Mouse (Mus musculus): Measurements from ENCODE around the gene 1700012B07Rik. TPM values are rescaled to one million over a fixed set of nuclear protein-coding genes. Genes with fewer than 3 reads are reported as not detected.

1700012B07Rik gene
- polyA plus RNA-seq, 1 experiment from 2014 or later: not detected

- ATAC-seq (no peak), DNase-seq (ENCODE audit: low read depth, low spot score) (no peak)
- in situ Hi-C loops (cut with MboI; ENCODE audit: low pct_unique_long_range_greater_than_20kb): no loop called here
- H3K27me3 ChIP-seq: peaks cover 10% of the 10 kb centered on the region
- POLR2A ChIA-PET: no interaction called here
- CTCF ChIA-PET: no interaction called here
- no peak for TF ChIP-seq CTCF (IDR thresholded peaks at IDR 0.05)
Measured at GRCm38 (mm10) chr11:109758616-109759215, 69.1 kb downstream of the 1700012B07Rik start.

- peaks cover 13% of the 10 kb centered on the region for H3K27me3 ChIP-seq
- no peak for ATAC-seq
- TF ChIP-seq CTCF (IDR thresholded peaks at IDR 0.05): no peak
- ChIA-PET CTCF (no interaction called here), POLR2A (no interaction called here)
- DNase-seq (ENCODE audit: low read depth, low spot score): no peak
- in situ Hi-C loops (cut with MboI; ENCODE audit: low pct_unique_long_range_greater_than_20kb): no loop called here
Measured at GRCm38 (mm10) chr11:109754105-109754602, 73.7 kb downstream of the 1700012B07Rik start.

- no peak for DNase-seq (ENCODE audit: low read depth, low spot score)
- POLR2A ChIA-PET: no interaction called here
Measured at GRCm38 (mm10) chr11:109751636-109752603, 75.9 kb downstream of the 1700012B07Rik start.

GRCm38 (mm10) chr11:109745210-109745609, 82.6 kb downstream of the 1700012B07Rik start:
- peaks cover 5% of the 10 kb centered on the region for H3K27me3 ChIP-seq
- DNase-seq (ENCODE audit: low read depth, low spot score) (no peak), ATAC-seq (no peak)
- TF ChIP-seq CTCF (IDR thresholded peaks at IDR 0.05): no peak
- in situ Hi-C loops (cut with MboI; ENCODE audit: low pct_unique_long_range_greater_than_20kb): no loop called here
- CTCF ChIA-PET: no interaction called here
- POLR2A ChIA-PET: no interaction called here

More at GRCm38 (mm10) chr11:109751636-109752603, 75.9 kb downstream of the 1700012B07Rik start:
- CTCF ChIA-PET: no interaction called here
- in situ Hi-C loops (cut with MboI; ENCODE audit: low pct_unique_long_range_greater_than_20kb): no loop called here
- H3K27me3 ChIP-seq: peaks cover 13% of the 10 kb centered on the region
- no peak for TF ChIP-seq CTCF (IDR thresholded peaks at IDR 0.05)
- ATAC-seq: no peak

GRCm38 (mm10) chr11:109737967-109738366, 89.9 kb downstream of the 1700012B07Rik start:
- DNase-seq (ENCODE audit: low read depth, low spot score) (no peak), ATAC-seq (no peak)
- in situ Hi-C loops (cut with MboI; ENCODE audit: low pct_unique_long_range_greater_than_20kb): no loop called here
- peaks cover 4% of the 10 kb centered on the region for H3K27me3 ChIP-seq
- CTCF ChIA-PET: interaction anchor here (1.5 kb wide), 1 partner anchor 16 kb away, joined by 3 read pairs; the partner anchor contains the start of gene Fam20a
- TF ChIP-seq CTCF (IDR thresholded peaks at IDR 0.05): no peak
- POLR2A ChIA-PET: no interaction called here

Other genes starting within 250 kb of the 1700012B07Rik start
- 36.7 TPM for gene Wipi1, start 216.1 kb downstream of the 1700012B07Rik start, polyA plus RNA-seq (2021)
- gene Prkar1a, start 178.6 kb downstream of the 1700012B07Rik start, polyA plus RNA-seq (2021): 258 TPM
- 0.14 TPM for gene Fam20a, start 105.8 kb downstream of the 1700012B07Rik start, polyA plus RNA-seq (2021)
- gene Abca8b, start 167.8 kb upstream of the 1700012B07Rik start, polyA plus RNA-seq (2021): 1.8 TPM